Mouse (Mus musculus) cerebellum, adult 11 months (tissue): ENCODE data around the gene Ctxn1.

Experiments used
- DNase-seq: peaks from one replicate; pipeline ENCODE4 v3.0.0; 2022

Ctxn1 gene

GRCm38 (mm10) chr8:4249213-4249612 is 9.9 kb downstream of the Ctxn1 start:
- DNase-seq = no peak

- no peak for DNase-seq
These were observed 11.0 kb downstream of the Ctxn1 start, which contains the start of gene Tgfbr3l for GRCm38 (mm10) chr8:4247951-4248540. Gene Tgfbr3l (plus strand): TSS chr8:4248214.

GRCm38 (mm10) chr8:4247241-4247640 is 11.8 kb downstream of the Ctxn1 start:
- DNase-seq = no peak

GRCm38 (mm10) chr8:4245737-4246136 is 13.3 kb downstream of the Ctxn1 start:
- DNase-seq = no peak

DNA sequence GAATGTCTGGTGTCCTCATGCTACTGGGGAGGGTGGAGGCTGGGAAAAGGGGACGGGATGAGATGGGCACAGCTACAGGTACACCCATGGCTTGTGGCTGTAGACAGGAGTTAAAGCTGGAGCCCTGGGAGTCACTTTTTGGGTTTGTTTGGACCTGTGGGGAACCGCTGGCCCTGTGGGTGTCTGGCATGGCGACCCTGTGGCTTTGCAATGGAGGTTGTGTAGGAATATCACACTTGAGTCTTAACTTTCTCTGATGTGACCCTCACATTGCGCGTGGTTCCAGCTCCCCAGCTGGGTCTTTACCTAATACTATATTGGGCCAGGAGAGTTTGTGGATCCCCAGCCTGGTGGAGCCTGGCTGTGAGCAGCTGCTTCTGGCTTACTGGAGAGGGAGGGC is 14.0 kb downstream of the Ctxn1 start:
- no peak for DNase-seq

GRCm38 (mm10) chr8:4239193-4239890 is 19.7 kb downstream of the Ctxn1 start:
- no peak for DNase-seq

- peak; percentile 100 for DNase-seq
These were observed 20.5 kb downstream of the Ctxn1 start, which contains the start of the genes Map2k7 and Gm49320 for GRCm38 (mm10) chr8:4238434-4239192. Gene Map2k7 (plus strand): TSS chr8:4238740. Gene Gm49320 (plus strand): TSS chr8:4238865.

GRCm38 (mm10) chr8:4237814-4238433 is 21.1 kb downstream of the Ctxn1 start:
- no peak for DNase-seq

DNA sequence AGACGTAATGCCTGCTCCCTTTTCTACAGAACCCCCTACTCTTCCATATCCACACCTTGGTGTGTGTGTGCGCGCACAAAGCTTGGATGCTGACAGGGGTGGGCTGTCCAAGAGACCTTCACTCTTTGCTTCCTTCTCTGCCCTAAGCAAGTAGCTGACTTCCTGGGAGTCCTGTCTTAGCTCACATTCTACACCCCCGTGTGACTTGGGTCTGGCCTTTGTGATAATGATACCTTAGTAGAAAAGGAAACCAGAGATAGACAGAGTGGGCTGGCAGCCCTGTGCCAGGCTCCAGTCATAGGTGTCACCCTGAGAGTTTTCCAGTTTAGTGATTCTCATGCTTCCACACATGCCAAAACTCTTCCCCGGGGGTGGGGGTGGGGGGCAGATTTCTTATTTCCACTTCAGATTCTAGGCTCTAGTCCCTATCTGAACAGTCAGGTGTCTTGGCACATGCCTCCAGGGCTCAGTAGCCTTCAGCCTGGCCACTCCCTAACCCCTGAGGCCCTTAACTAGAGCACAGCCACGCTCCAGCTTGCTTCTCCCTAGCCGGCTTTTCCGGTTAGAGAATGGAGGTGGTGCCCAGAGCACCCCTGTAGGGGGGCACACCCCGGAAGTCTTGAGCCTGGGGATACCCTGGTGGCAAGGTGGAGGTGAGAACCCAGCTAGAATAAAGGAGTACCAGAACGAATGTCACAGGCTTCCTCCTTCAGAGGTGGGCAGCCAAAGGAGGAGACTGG is 28.3 kb downstream of the Ctxn1 start:
- DNase-seq = no peak

GRCm38 (mm10) chr8:4229784-4230183 is 29.3 kb downstream of the Ctxn1 start:
- no peak for DNase-seq

DNA sequence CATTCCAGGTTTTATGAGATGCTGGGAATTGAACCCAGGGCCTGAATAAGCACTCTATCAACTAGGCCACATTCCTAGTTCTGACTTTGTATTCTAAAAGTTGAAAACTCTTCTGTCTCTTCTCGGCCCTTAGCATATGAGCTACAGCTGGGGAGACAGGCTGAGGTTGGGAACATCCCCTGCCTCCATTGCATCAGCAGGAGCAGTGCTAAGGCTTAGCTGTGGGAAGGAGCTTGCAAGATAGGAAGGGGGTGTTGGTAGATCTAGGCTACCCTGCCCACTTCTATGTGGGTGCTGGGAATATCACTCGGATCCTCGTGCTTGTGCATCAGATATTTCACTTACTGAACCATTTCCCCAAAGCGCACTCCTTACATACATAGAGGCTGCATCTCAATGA is 31.2 kb downstream of the Ctxn1 start:
- DNase-seq = no peak

DNA sequence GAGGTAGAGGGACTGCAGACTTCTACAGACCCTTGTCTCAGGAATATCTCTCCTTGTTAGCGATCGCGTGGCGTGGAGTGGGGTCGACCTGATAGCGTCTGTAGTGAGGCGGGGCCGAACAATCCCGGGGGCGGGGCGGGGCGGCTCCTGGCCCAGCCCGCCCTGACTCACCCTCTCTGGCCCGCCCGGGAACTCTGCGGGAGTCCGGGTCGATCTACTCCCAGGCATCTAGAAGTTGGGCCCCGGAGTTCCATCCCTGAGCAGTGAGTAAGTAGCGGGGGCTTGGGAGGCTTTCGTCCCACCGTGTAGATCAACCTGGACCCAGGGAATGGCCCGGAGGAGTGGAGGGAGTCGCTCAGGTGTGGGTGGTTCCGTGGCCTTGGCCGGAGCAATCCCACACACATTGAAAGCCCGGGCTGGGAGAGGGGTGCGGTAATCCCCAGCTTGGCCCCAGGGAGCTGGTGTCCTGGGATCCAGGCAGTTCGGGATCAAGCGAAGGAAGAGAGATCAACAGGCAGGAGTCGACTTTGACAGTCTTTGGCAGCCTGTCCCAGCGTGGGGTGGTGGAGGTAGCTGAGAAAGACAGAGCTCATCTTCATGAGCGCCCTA is 32.2 kb downstream of the Ctxn1 start, which contains the start of gene Lrrc8e:
Gene Lrrc8e (plus strand): TSS at position 89 of the 609 bp plus-strand sequence.
- no peak for DNase-seq

GRCm38 (mm10) chr8:4226323-4226722 is 32.8 kb downstream of the Ctxn1 start:
- no peak for DNase-seq

- DNase-seq = no peak
These were observed 37.0 kb downstream of the Ctxn1 start for GRCm38 (mm10) chr8:4222059-4222458.

DNA sequence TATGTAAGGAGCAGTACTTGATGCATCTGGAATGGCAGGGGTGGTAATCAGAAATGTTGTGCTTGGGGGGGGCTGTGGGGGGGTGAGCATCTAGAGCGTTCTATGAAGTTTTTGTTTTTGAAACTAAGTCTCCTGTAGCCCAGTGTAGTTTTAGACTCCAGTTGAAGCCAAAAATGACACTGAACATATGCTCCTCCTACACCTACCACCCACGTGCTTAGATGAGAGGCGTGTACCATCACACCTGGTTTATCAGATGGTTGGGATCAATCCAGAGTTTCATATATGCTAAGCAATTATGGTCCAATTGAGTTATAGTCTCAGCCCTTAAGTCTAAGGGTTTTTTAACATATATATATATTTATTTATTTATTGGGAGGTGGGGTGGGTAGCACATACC is 39.5 kb downstream of the Ctxn1 start:
- DNase-seq = no peak

- peak; percentile 66 for DNase-seq
These were observed 42.1 kb downstream of the Ctxn1 start, which contains the start of gene Prr36 for GRCm38 (mm10) chr8:4216791-4217621. Gene Prr36 (minus strand): TSS chr8:4217459.

DNA sequence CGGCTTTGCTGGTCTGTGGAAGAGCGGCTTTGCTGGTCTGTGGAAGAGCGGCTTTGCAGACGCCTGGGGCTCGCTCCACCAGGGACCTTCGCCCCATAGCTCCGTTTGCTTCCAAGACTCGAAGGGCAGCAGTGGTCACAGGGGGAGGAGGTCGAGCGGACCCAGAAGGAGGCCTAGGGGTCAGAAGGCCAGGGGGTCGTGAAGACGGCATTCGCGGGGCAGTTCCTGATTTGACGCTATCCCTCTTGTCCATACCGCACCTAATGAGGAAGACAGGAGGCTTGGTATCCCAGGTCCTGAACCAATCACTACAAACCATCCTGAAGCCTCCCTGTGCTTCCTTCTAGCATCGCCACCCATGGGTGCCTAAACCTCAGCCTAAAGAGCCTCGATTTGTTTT is 42.8 kb downstream of the Ctxn1 start:
- no peak for DNase-seq

GRCm38 (mm10) chr8:4214006-4214980 is 44.8 kb downstream of the Ctxn1 start:
- DNase-seq = no peak

DNA sequence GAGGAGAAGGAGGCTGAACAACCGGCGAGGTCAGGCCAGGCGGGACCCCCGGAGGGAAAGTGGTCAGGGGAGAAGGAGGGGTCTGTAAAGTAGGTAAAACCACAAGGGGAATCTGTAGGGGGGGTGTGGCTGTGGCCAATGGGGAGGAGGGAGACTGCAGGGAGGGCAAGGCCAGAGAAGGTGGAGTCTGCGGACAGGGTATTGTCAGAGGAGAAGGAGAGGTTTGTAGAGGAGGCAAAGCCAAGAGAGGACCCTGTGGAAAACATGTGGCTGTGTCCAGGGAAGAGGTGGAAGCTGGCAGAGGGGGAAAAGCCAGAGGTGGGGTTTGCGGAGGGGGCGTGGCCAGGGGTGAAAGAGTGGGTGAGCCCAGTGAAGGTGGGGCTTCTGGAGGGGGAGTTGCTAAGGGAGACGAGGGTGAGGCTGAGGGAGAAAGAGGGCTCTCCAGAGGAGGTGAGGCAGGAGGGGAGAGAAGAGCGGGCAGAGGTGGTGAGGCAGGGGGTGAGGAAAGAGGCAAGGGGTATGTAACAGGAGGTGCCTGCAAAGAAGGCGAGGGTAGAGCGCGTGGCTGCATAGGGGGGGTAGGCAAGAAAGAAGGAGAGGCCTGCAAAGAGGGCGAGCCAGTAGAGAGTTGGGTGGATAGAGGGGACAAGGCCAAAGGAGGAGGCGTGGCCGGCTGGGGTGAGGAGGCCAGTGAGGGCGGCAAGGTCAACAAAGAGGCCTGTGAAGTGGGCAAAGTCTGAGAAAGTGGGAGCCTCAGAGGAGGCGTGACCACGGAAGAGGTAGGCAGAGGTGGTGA is 45.7 kb downstream of the Ctxn1 start:
- DNase-seq = no peak
